Mouse (Mus musculus) thymus, adult 2 months (tissue): ENCODE measurements at regions not wholly inside any gene's neighbourhood (a gene's known extent, or its start where the extent isn't known, plus 50 kb on each side); places are given as distances from the start of the nearest gene placed in this dataset.

ENCODE experiments used
- DNase-seq: peaks from one replicate; pipeline ENCODE4 v3.0.0; 2021
- H3K27ac ChIP-seq: fragments of 200-500 bp; 2 replicates; pipeline ENCODE4 v1.5.1; 2012; ENCODE audit warnings: low read length, control low read depth; ENCODE audit not compliant: control insufficient read depth, insufficient read depth
- H3K27me3 ChIP-seq: fragments of 200-500 bp; 2 replicates; pipeline ENCODE4 v1.6.1; 2012; ENCODE audit warnings: mild to moderate bottlenecking, low read length, moderate library complexity, mixed read lengths; ENCODE audit not compliant: control insufficient read depth, insufficient read depth
- H3K36me3 ChIP-seq: fragments of 200-500 bp; 2 replicates; pipeline ENCODE4 v1.6.1; 2012; ENCODE audit warnings: mild to moderate bottlenecking, low read length, moderate library complexity; ENCODE audit not compliant: control insufficient read depth, insufficient read depth
- H3K4me1 ChIP-seq: fragments of 200-500 bp; replicated peaks from 2 replicates; pipeline ENCODE4 v1.6.1; 2012; ENCODE audit warnings: low read length; ENCODE audit not compliant: control insufficient read depth, insufficient read depth
- H3K4me3 ChIP-seq: fragments of 200-500 bp; 2 replicates; pipeline ENCODE4 v1.5.1; 2012; ENCODE audit warnings: mild to moderate bottlenecking, low read length, control low read depth, moderate library complexity; ENCODE audit not compliant: control insufficient read depth, insufficient read depth
- CTCF ChIP-seq: fragments of 200-500 bp; IDR thresholded peaks from 2 replicates; pipeline ENCODE4 v1.5.1; 2012; ENCODE audit warnings: mild to moderate bottlenecking, control low read depth, low read length, moderate library complexity, borderline replicate concordance; ENCODE audit not compliant: control insufficient read depth, poor library complexity, insufficient read depth; ENCODE audit errors: extremely low read depth
- POLR2A ChIP-seq: fragments of 200-500 bp; IDR thresholded peaks from 2 replicates; pipeline ENCODE4 v1.6.1; 2012; ENCODE audit warnings: mild to moderate bottlenecking, low read length, control low read depth, moderate library complexity; ENCODE audit not compliant: control insufficient read depth, poor library complexity, insufficient read depth; ENCODE audit errors: extremely low read depth
- WGBS: fragments of 180-500 bp; shearing (Covaris S2); methylation state at CpG from one replicate; pipeline ENCODE4 v1.1.7; 2018; 5-methylcytosine and 5-hydroxymethylcytosine counted together

GRCm38 (mm10) chr14:58168920-58169319 is 98.6 kb downstream of the Fgf9 start:
- no peak overlapping the region for H3K4me3 ChIP-seq
- TF ChIP-seq POLR2A: no peak
- no peak for TF ChIP-seq CTCF
- DNase-seq: no peak
- no peaks in the 10 kb centered on the region for H3K27me3 ChIP-seq
- H3K36me3 ChIP-seq: no peaks in the 10 kb centered on the region
- WGBS: 93% methylated on average over 5 of the region's 5 CpGs
- H3K4me1 ChIP-seq: no peaks in the 10 kb centered on the region
- no peak overlapping the region for H3K27ac ChIP-seq
